Mouse (Mus musculus): ENCODE data around the gene Tle3. TPM values are rescaled to one million over a fixed set of nuclear protein-coding genes. Genes with fewer than 3 reads are reported as not detected.

Tle3 gene
- total RNA-seq, 2 experiments from 2014 or later = 53.1 to 57.2 TPM

GRCm38 (mm10) chr9:61363194-61363593 is 9.0 kb upstream of the Tle3 start:
- TF ChIP-seq CTCF (conservative IDR thresholded peaks at IDR 0.05) = no peak
- Histone ChIP-seq H3K27ac (no peak overlapping the region), H3K4me3 (no peak overlapping the region)
- DNase-seq (ENCODE audit: low spot score in 2 of 2) = no peak

GRCm38 (mm10) chr9:61366108-61366507 is 6.1 kb upstream of the Tle3 start:
- Histone ChIP-seq H3K4me3 (no peak overlapping the region), H3K27ac (no peak overlapping the region)
- no peak for DNase-seq (ENCODE audit: low spot score in 2 of 2)
- no peak for TF ChIP-seq CTCF (conservative IDR thresholded peaks at IDR 0.05)

GRCm38 (mm10) chr9:61367156-61367555 is 5.0 kb upstream of the Tle3 start:
- no peak overlapping the region for H3K27ac ChIP-seq
- no peak overlapping the region for H3K4me3 ChIP-seq
- no peak for TF ChIP-seq CTCF (conservative IDR thresholded peaks at IDR 0.05)
- DNase-seq (ENCODE audit: low spot score in 2 of 2) = no peak

GRCm38 (mm10) chr9:61367857-61368566 is 4.2 kb upstream of the Tle3 start:
- no peak overlapping the region for H3K4me3 ChIP-seq
- no peak overlapping the region for H3K27ac ChIP-seq
- no peak for DNase-seq (ENCODE audit: low spot score in 2 of 2)
- TF ChIP-seq CTCF (conservative IDR thresholded peaks at IDR 0.05) = no peak

- no peak overlapping the region for H3K27ac ChIP-seq
- no peak overlapping the region; the same call in 1 of the 2 replicates for H3K4me3 ChIP-seq
- no peak for DNase-seq (ENCODE audit: low spot score in 2 of 2)
- no peak for TF ChIP-seq CTCF (conservative IDR thresholded peaks at IDR 0.05)
Measured at GRCm38 (mm10) chr9:61368567-61369240, 3.5 kb upstream of the Tle3 start.

GRCm38 (mm10) chr9:61369316-61370273 is 2.6 kb upstream of the Tle3 start:
- no peak for DNase-seq (ENCODE audit: low spot score in 2 of 2)
- H3K27ac ChIP-seq = no peak overlapping the region
- peak overlapping the region; percentile 45 for H3K4me3 ChIP-seq
- TF ChIP-seq CTCF (conservative IDR thresholded peaks at IDR 0.05) = peak; percentile 37

DNA sequence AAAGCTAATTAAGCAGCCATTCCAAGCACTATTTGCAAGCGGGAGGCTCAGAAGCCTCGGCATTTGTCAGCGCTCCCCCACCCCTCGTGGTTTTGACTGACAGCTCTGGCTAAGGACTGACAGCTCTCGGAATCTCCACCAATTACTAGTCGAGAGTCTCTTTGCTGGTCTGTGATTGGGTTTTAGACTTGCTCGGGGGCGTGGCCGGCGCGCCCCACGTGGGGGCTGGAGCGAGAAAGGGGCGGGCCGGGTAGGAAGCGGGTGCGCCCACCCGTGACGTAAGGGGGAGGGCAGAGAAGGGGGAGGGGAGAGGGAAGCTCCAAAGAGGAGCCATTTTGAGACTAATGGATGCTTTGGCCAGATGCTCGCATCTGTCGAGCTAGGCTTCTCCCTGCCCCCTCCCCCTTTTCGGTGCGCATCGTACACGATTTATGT is 1.7 kb upstream of the Tle3 start:
- peak; percentile 100 for DNase-seq (ENCODE audit: low spot score in 2 of 2)
- Histone ChIP-seq H3K27ac (peak overlapping the region; percentile 96), H3K4me3 (peak overlapping the region; percentile 53)
- TF ChIP-seq CTCF (conservative IDR thresholded peaks at IDR 0.05) = no peak

GRCm38 (mm10) chr9:61370889-61371754 is 1.0 kb upstream of the Tle3 start:
- peak; percentile 54 to 73 for DNase-seq (ENCODE audit: low spot score in 2 of 2)
- TF ChIP-seq CTCF (conservative IDR thresholded peaks at IDR 0.05) = no peak
- Histone ChIP-seq H3K4me3 (peak overlapping the region; percentile 53), H3K27ac (peak overlapping the region; percentile 96)

DNA sequence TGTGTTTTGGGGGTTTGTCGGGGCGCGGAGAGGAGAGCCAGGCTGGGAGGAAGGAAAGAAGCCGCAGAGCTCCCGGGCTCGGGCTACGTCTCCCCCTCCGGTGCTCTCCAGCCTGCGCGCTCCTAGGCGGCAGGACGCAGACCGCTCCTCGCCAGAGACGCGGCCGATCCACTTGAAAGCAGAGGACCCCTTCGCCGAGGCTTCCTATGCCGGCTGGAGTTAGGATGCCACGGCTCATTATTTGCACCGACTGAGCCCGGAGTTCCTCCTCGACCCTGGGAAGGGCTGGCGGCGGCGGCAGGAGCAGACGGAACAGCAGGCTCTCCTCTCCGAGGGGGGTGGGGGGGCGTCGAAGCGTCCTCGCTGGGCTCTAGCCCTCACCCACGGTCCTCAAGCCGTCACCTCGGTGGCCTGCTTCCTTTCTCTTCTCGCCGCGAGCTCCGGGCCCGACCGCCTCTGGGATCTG is 377 bp downstream of the Tle3 start:
- H3K4me3 ChIP-seq = peak overlapping the region; percentile 53
- no peak for DNase-seq (ENCODE audit: low spot score in 2 of 2)
- peak overlapping the region; percentile 96 for H3K27ac ChIP-seq
- no peak for TF ChIP-seq CTCF (conservative IDR thresholded peaks at IDR 0.05)

GRCm38 (mm10) chr9:61372976-61373633 is 939 bp downstream of the Tle3 start:
- DNase-seq (ENCODE audit: low spot score in 2 of 2) = no peak
- H3K27ac ChIP-seq = peak overlapping the region; percentile 96
- peak overlapping the region; percentile 53 for H3K4me3 ChIP-seq
- TF ChIP-seq CTCF (conservative IDR thresholded peaks at IDR 0.05) = peak; percentile 44

GRCm38 (mm10) chr9:61373634-61373941 is 1.4 kb downstream of the Tle3 start:
- no peak for TF ChIP-seq CTCF (conservative IDR thresholded peaks at IDR 0.05)
- peak in 1 of 2 experiments; percentile 21 for DNase-seq (ENCODE audit: low spot score in 2 of 2)
- peak overlapping the region; percentile 53 for H3K4me3 ChIP-seq
- H3K27ac ChIP-seq = peak overlapping the region; percentile 96
